Comparison of ENCODE assay signal across 10 mouse cellular contexts in the genomic region with DNA sequence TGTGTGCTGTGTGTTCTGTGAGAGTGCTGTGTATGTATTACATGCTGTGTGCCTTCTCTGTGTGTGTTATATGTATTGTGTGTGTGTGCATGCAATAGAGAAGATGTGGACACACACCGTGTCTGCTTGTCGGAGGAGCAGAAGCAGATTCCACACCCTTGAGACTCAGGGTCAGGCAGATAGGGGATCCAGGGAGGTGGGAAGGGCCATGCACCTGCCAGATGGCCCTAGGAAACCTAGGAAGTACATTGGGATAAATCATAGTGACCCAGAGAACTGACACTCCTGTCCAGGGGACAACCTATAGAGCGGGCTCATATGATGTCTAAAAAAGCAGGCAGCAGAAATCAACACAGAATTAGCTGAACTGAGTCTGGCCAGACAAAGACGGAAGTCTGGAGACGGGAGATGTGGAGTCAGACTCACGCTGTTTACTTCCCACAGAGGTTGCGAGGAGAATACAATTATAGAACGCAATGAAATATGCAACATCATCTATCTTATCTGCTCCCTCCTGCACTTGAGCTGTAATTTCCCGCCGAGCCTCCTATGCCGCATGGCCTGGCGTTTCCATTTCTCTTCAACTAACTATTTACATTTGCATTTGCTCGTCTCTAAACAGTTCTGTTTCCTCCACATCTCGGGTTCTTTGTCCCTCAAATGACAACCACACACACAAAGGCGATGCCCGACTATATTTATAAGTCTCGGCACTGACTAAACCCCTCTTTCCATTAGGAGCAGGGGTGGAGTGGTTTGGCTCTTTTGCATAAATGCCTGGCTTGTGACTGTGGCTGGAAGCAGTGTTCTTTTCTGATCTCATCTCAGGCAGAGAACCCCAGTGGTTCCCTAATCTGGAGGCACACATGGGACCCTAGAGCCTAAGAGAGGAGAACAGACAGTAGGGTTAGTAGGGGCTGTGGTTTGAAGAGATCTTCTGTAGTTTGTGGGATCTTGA. TPM values are rescaled to one million over a fixed set of nuclear protein-coding genes. Genes with fewer than 3 reads are reported as not detected.
DNase-seq lines count a peak whose midpoint lies in the region; ATAC-seq and TF ChIP-seq lines count a peak whose summit lies in the region.
"Had no signal": no experiment of that assay in that cellular context is flagged by ENCODE, and none has a peak within 500 bp of the region (broad histone marks: within the 10 kb centered on the region; RNA-seq: fewer than 3 reads in every experiment).

No protein-coding gene starts in this region.

- peak; percentile 25; the same call in 1 of the 2 replicates for ATAC-seq in forebrain, postnatal 0 days
- ATAC-seq in forebrain, embryonic 14.5 days: no peak
- no peak for ATAC-seq in midbrain, embryonic 14.5 days (ENCODE audit: low FRiP score, low TSS enrichment)
- no peak for ATAC-seq in midbrain, embryonic 11.5 days (ENCODE audit: low FRiP score)
- ATAC-seq in lung, embryonic 16.5 days (ENCODE audit: low read depth): peak; percentile 77
- peak; percentile 47; the same call in 1 of the 2 replicates for ATAC-seq in stomach, embryonic 16.5 days (ENCODE audit: insufficient read depth, low FRiP score)
- ATAC-seq in activated CD4-positive, CD25-positive, alpha-beta regulatory T cell, adult 4 months: no peak

- no peaks in the 10 kb centered on the region for H3K27me3 ChIP-seq in forebrain, postnatal 0 days (ENCODE audit: insufficient read depth, low read length)
- no peaks in the 10 kb centered on the region for H3K27me3 ChIP-seq in forebrain, embryonic 14.5 days (replicated peaks; ENCODE audit: control insufficient read depth, insufficient read depth, low read length)
- H3K27me3 ChIP-seq in midbrain, embryonic 14.5 days (ENCODE audit: control insufficient read depth, insufficient read depth, low read length): no peaks in the 10 kb centered on the region
- no peaks in the 10 kb centered on the region for H3K27me3 ChIP-seq in midbrain, embryonic 11.5 days (ENCODE audit: control insufficient read depth, insufficient read depth, low read length)
- no peaks in the 10 kb centered on the region for H3K27me3 ChIP-seq in lung, embryonic 16.5 days (ENCODE audit: control insufficient read depth, insufficient read depth, low read depth, low read length)
- H3K27me3 ChIP-seq in stomach, embryonic 16.5 days (ENCODE audit: control insufficient read depth, insufficient read depth, low read length): no peaks in the 10 kb centered on the region
- no peaks in the 10 kb centered on the region for H3K27me3 ChIP-seq in thymus, adult 2 months (ENCODE audit: control insufficient read depth, insufficient read depth, low read length)
- H3K27me3 ChIP-seq: embryonic facial prominence, embryonic 13.5 days had no signal

- no peak overlapping the region for H3K9ac ChIP-seq in forebrain, postnatal 0 days
- no peak overlapping the region for H3K9ac ChIP-seq in forebrain, embryonic 14.5 days (ENCODE audit: low read length)
- H3K9ac ChIP-seq in midbrain, embryonic 14.5 days (replicated peaks; ENCODE audit: low read length): no peak overlapping the region
- no peak overlapping the region for H3K9ac ChIP-seq in midbrain, embryonic 11.5 days (ENCODE audit: low read length)
- H3K9ac ChIP-seq in lung, embryonic 16.5 days (ENCODE audit: low read length): no peak overlapping the region
- no peak overlapping the region for H3K9ac ChIP-seq in stomach, embryonic 16.5 days (ENCODE audit: low read length)
- H3K9ac ChIP-seq: embryonic facial prominence, embryonic 13.5 days had no signal

- 0 out of 2 replicates have a peak, but pooled peaks cover 4% of the 10 kb centered on the region for H3K4me1 ChIP-seq in forebrain, postnatal 0 days (ENCODE audit: insufficient read depth)
- H3K4me1 ChIP-seq in forebrain, embryonic 14.5 days (ENCODE audit: control insufficient read depth, insufficient read depth, low read length): peaks cover 12% of the 10 kb centered on the region
- H3K4me1 ChIP-seq in midbrain, embryonic 14.5 days (ENCODE audit: control insufficient read depth, insufficient read depth, low read length): peaks cover 20% of the 10 kb centered on the region; the same call in 1 of the 2 replicates
- H3K4me1 ChIP-seq in midbrain, embryonic 11.5 days (ENCODE audit: control insufficient read depth, insufficient read depth, low read length): peaks cover 11% of the 10 kb centered on the region
- H3K4me1 ChIP-seq in lung, embryonic 16.5 days (replicated peaks; ENCODE audit: control insufficient read depth, insufficient read depth, low read length): 0 out of 2 replicates have a peak, but pooled peaks cover 2% of the 10 kb centered on the region
- 0 out of 2 replicates have a peak, but pooled peaks cover 3% of the 10 kb centered on the region for H3K4me1 ChIP-seq in stomach, embryonic 16.5 days (ENCODE audit: control insufficient read depth, insufficient read depth, low read length)
- no peaks in the 10 kb centered on the region for H3K4me1 ChIP-seq in thymus, adult 2 months (replicated peaks; ENCODE audit: control insufficient read depth, insufficient read depth, low read length)

- no peak overlapping the region for H3K27ac ChIP-seq in forebrain, postnatal 0 days (ENCODE audit: low read depth, low read length)
- H3K27ac ChIP-seq in forebrain, embryonic 14.5 days (ENCODE audit: low read depth, low read length): no peak overlapping the region; the same call in 1 of the 2 replicates
- peak overlapping the region; percentile 45 for H3K27ac ChIP-seq in midbrain, embryonic 14.5 days (replicated peaks; ENCODE audit: low read depth, low read length)
- no peak overlapping the region for H3K27ac ChIP-seq in midbrain, embryonic 11.5 days (ENCODE audit: low read depth, low read length)
- 0 out of 2 replicates have a peak overlapping the region, but pooled peaks have one; percentile 31 for H3K27ac ChIP-seq in lung, embryonic 16.5 days (ENCODE audit: low read length)
- H3K27ac ChIP-seq in stomach, embryonic 16.5 days (ENCODE audit: low read length): peak overlapping the region; percentile 38; the same call in 1 of the 2 replicates
- no peak overlapping the region for H3K27ac ChIP-seq in thymus, adult 2 months (ENCODE audit: control insufficient read depth, insufficient read depth, low read length)
- H3K27ac ChIP-seq: embryonic facial prominence, embryonic 13.5 days had no signal

- H3K4me3 ChIP-seq in forebrain, postnatal 0 days (ENCODE audit: low read depth, low read length): no peak overlapping the region
- no peak overlapping the region for H3K4me3 ChIP-seq in forebrain, embryonic 14.5 days (ENCODE audit: low read depth, low read length)
- H3K4me3 ChIP-seq in midbrain, embryonic 14.5 days (replicated peaks; ENCODE audit: low read depth, low read length): no peak overlapping the region
- no peak overlapping the region for H3K4me3 ChIP-seq in midbrain, embryonic 11.5 days (ENCODE audit: low read depth, low read length)
- no peak overlapping the region for H3K4me3 ChIP-seq in lung, embryonic 16.5 days (ENCODE audit: low read length)
- H3K4me3 ChIP-seq in stomach, embryonic 16.5 days (replicated peaks; ENCODE audit: low read length): no peak overlapping the region
- H3K4me3 ChIP-seq in thymus, adult 2 months (ENCODE audit: control insufficient read depth, insufficient read depth, low read length): no peak overlapping the region
- H3K4me3 ChIP-seq: embryonic facial prominence, embryonic 13.5 days had no signal

- no peak for TF ChIP-seq POLR2A in thymus, adult 2 months (IDR thresholded peaks at IDR 0.05; ENCODE audit: control insufficient read depth, extremely low read depth, insufficient read depth, low read length, poor library complexity)

- DNase-seq in forebrain, postnatal 0 days: no peak
- DNase-seq in forebrain, embryonic 14.5 days (ENCODE audit: low spot score): no peak
- DNase-seq in midbrain, embryonic 14.5 days: peak; percentile 36
- no peak for DNase-seq in midbrain, embryonic 11.5 days (ENCODE audit: low spot score, missing footprints)
- no peak for DNase-seq in thymus, adult 2 months
- DNase-seq: gastrocnemius, postnatal 10 days had no signal

- H3K36me3 ChIP-seq in forebrain, postnatal 0 days (ENCODE audit: insufficient read depth): no peaks in the 10 kb centered on the region
- no peaks in the 10 kb centered on the region for H3K36me3 ChIP-seq in forebrain, embryonic 14.5 days (ENCODE audit: control insufficient read depth, insufficient read depth, low read length)
- no peaks in the 10 kb centered on the region for H3K36me3 ChIP-seq in midbrain, embryonic 14.5 days (ENCODE audit: control insufficient read depth, insufficient read depth, low read length)
- H3K36me3 ChIP-seq in midbrain, embryonic 11.5 days (ENCODE audit: control insufficient read depth, insufficient read depth, low read length): no peaks in the 10 kb centered on the region
- no peaks in the 10 kb centered on the region for H3K36me3 ChIP-seq in lung, embryonic 16.5 days (ENCODE audit: control insufficient read depth, insufficient read depth, low read length)
- H3K36me3 ChIP-seq in stomach, embryonic 16.5 days (ENCODE audit: control insufficient read depth, insufficient read depth, low read length): no peaks in the 10 kb centered on the region
- no peaks in the 10 kb centered on the region for H3K36me3 ChIP-seq in thymus, adult 2 months (ENCODE audit: control insufficient read depth, insufficient read depth, low read length)
- H3K36me3 ChIP-seq: embryonic facial prominence, embryonic 13.5 days had no signal

- no peaks in the 10 kb centered on the region for H3K9me3 ChIP-seq in forebrain, postnatal 0 days (ENCODE audit: low read length)
- no peaks in the 10 kb centered on the region for H3K9me3 ChIP-seq in forebrain, embryonic 14.5 days (replicated peaks; ENCODE audit: control insufficient read depth, low read length)
- no peaks in the 10 kb centered on the region for H3K9me3 ChIP-seq in midbrain, embryonic 14.5 days (ENCODE audit: control insufficient read depth, low read length)
- H3K9me3 ChIP-seq in midbrain, embryonic 11.5 days (ENCODE audit: control insufficient read depth, low read length): no peaks in the 10 kb centered on the region
- H3K9me3 ChIP-seq in lung, embryonic 16.5 days (ENCODE audit: control insufficient read depth, low read length): no peaks in the 10 kb centered on the region
- H3K9me3 ChIP-seq in stomach, embryonic 16.5 days (replicated peaks; ENCODE audit: control insufficient read depth, low read length): no peaks in the 10 kb centered on the region
- H3K9me3 ChIP-seq: embryonic facial prominence, embryonic 13.5 days had no signal

- H3K4me2 ChIP-seq in forebrain, postnatal 0 days (ENCODE audit: low read depth): no peak overlapping the region
- no peak overlapping the region for H3K4me2 ChIP-seq in forebrain, embryonic 14.5 days (ENCODE audit: low read length)
- H3K4me2 ChIP-seq in midbrain, embryonic 14.5 days (ENCODE audit: low read length): no peak overlapping the region
- H3K4me2 ChIP-seq in midbrain, embryonic 11.5 days: no peak overlapping the region
- no peak overlapping the region for H3K4me2 ChIP-seq in lung, embryonic 16.5 days (ENCODE audit: low read depth, low read length)
- peak overlapping the region; percentile 7; the same call in 1 of the 2 replicates for H3K4me2 ChIP-seq in stomach, embryonic 16.5 days (ENCODE audit: low read depth, low read length)
- H3K4me2 ChIP-seq: embryonic facial prominence, embryonic 13.5 days had no signal

- 54% methylated on average over 17 of the region's 17 CpGs for WGBS in forebrain, postnatal 0 days
- 68% methylated on average over 17 of the region's 17 CpGs for WGBS in forebrain, embryonic 14.5 days
- WGBS in midbrain, embryonic 14.5 days: 61% methylated on average over 17 of the region's 17 CpGs
- WGBS in midbrain, embryonic 11.5 days: 85% methylated on average over 17 of the region's 17 CpGs
- WGBS in lung, embryonic 16.5 days: 29% methylated on average over 17 of the region's 17 CpGs
- WGBS in stomach, embryonic 16.5 days: 34% methylated on average over 17 of the region's 17 CpGs
- 83% methylated on average over 17 of the region's 17 CpGs for WGBS in thymus, adult 2 months

- TF ChIP-seq CTCF in forebrain, postnatal 0 days (IDR thresholded peaks at IDR 0.05; ENCODE audit: low read depth): no peak
- no peak for TF ChIP-seq CTCF in thymus, adult 2 months (IDR thresholded peaks at IDR 0.05; ENCODE audit: borderline replicate concordance, control insufficient read depth, extremely low read depth, insufficient read depth, low read length, poor library complexity)

RNA-seq across cellular contexts. Expression of a gene that starts 27.4 kb away (rescaled TPM):
- 0.08 and 0.10 TPM in 2 replicates for total RNA-seq in forebrain, postnatal 0 days (2014; rRNA removed)
- polyA plus RNA-seq in forebrain, postnatal 0 days (2015; fragmentation: Nextera tagmentation; extraction: Ambion mirVana): 0.10 and 0.11 TPM in 2 replicates
- polyA plus RNA-seq in forebrain, embryonic 14.5 days (2014; fragmentation: Nextera tagmentation; extraction: Ambion mirVana): not detected in 2 replicates
- polyA plus RNA-seq in midbrain, embryonic 14.5 days (2014; fragmentation: Nextera tagmentation; extraction: Ambion mirVana): not detected in 2 replicates
- not detected in 2 replicates for polyA plus RNA-seq in midbrain, embryonic 11.5 days (2014; fragmentation: Nextera tagmentation; extraction: Ambion mirVana)
- polyA plus RNA-seq in lung, embryonic 16.5 days (2015; fragmentation: Nextera tagmentation; extraction: Ambion mirVana): 0.21 and 0.28 TPM in 2 replicates
- 0.09 TPM in 1 of 2 replicates, not detected in the other for polyA plus RNA-seq in stomach, embryonic 16.5 days (2015; fragmentation: Nextera tagmentation; extraction: Ambion mirVana)
- polyA plus RNA-seq in activated CD4-positive, CD25-positive, alpha-beta regulatory T cell, adult 4 months (2017; shearing (Covaris generic)): not detected
- 0.04 and 0.10 TPM in 2 replicates for polyA plus RNA-seq in thymus, adult 2 months (2012; rRNA removed)
- total RNA-seq: gastrocnemius, postnatal 10 days had no signal
- polyA plus RNA-seq: embryonic facial prominence, embryonic 13.5 days had no signal

Comparison
In these comparisons a context has a peak if more than half of its experiments do, and no peak if none do; other contexts are left out.
1. ATAC-seq: peak in forebrain, postnatal 0 days (single experiment), lung, embryonic 16.5 days (single experiment) and stomach, embryonic 16.5 days (single experiment); none in forebrain, embryonic 14.5 days (single experiment), midbrain, embryonic 14.5 days (single experiment), midbrain, embryonic 11.5 days (single experiment) and activated CD4-positive, CD25-positive, alpha-beta regulatory T cell, adult 4 months (single experiment).
2. H3K27ac ChIP-seq: peak in midbrain, embryonic 14.5 days (single experiment), lung, embryonic 16.5 days (single experiment) and stomach, embryonic 16.5 days (single experiment); none in forebrain, postnatal 0 days (single experiment), forebrain, embryonic 14.5 days (single experiment), midbrain, embryonic 11.5 days (single experiment) and thymus, adult 2 months (single experiment).